Mouse (Mus musculus): ENCODE data around the gene Pbld2. TPM values are rescaled to one million over a fixed set of nuclear protein-coding genes. Genes with fewer than 3 reads are reported as not detected.
A peak's percentile ranks its signal among the peaks of the same experiment; 100 is the strongest.

Pbld2 gene
- polyA plus RNA-seq, 1 experiment from 2014 or later = 1.1 TPM

DNA sequence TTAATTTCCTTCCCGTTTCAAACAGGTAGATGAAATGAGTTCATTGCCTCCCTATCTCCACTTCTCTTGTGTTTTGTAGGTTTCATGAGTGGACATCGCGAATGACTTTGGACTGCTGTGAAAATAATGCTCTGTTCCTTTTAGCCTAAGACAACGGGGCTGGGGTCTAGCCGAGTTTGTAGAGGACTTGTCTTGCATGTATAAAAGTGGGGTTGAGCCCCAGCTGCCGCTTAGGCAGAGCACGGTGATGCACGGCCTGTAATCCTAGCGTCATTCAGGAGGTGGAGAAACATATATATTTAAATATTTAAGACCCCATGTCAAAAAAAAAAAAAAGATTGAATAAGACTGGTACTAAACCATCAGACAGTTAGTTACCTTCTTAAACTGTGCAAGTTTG lies 76.5 kb downstream of the Pbld2 start:
- peak overlapping the region; percentile 72 for H3K9ac ChIP-seq
- H3K27me3 ChIP-seq = peaks cover 47% of the 10 kb centered on the region
- H3K27ac ChIP-seq = no peak overlapping the region
- ATAC-seq (ENCODE audit: insufficient number of reproducible peaks, insufficient read depth, low FRiP score, low TSS enrichment, low read depth) = no peak
- H3K4me3 ChIP-seq = peak overlapping the region; percentile 56
- H3K4me2 ChIP-seq = peak overlapping the region; percentile 94
- no peaks in the 10 kb centered on the region for H3K36me3 ChIP-seq
- 9% methylated on average over 9 of the region's 9 CpGs for WGBS
- peaks cover 10% of the 10 kb centered on the region; the same call in 1 of the 2 replicates for H3K4me1 ChIP-seq
- no peaks in the 10 kb centered on the region for H3K9me3 ChIP-seq

Other genes with a start within 250 kb of the Pbld2 start
- gene Ccar1, start 232.0 kb upstream of the Pbld2 start, polyA plus RNA-seq (2015; fragmentation: Nextera tagmentation; extraction: Ambion mirVana) = 130 and 147 TPM in 2 replicates
- 26.6 and 30.4 TPM in 2 replicates for gene Tet1, start 115.3 kb upstream of the Pbld2 start, polyA plus RNA-seq (2015; fragmentation: Nextera tagmentation; extraction: Ambion mirVana)
- gene Slc25a16, start 103.7 kb upstream of the Pbld2 start, polyA plus RNA-seq (2015; fragmentation: Nextera tagmentation; extraction: Ambion mirVana) = 11.1 and 11.5 TPM in 2 replicates
- gene Dna2, start 77.3 kb upstream of the Pbld2 start, polyA plus RNA-seq (2015; fragmentation: Nextera tagmentation; extraction: Ambion mirVana) = 18.7 and 19.4 TPM in 2 replicates
- 35.3 and 42.6 TPM in 2 replicates for gene Rufy2, start 44.1 kb upstream of the Pbld2 start, polyA plus RNA-seq (2015; fragmentation: Nextera tagmentation; extraction: Ambion mirVana)
- 138 and 139 TPM in 2 replicates for gene Hnrnph3, start 98 bp upstream of the Pbld2 start, polyA plus RNA-seq (2015; fragmentation: Nextera tagmentation; extraction: Ambion mirVana)
- gene Pbld1, start 35.8 kb downstream of the Pbld2 start, polyA plus RNA-seq (2015; fragmentation: Nextera tagmentation; extraction: Ambion mirVana) = 1.8 and 1.9 TPM in 2 replicates
- gene Atoh7, start 75.3 kb downstream of the Pbld2 start, polyA plus RNA-seq (2015; fragmentation: Nextera tagmentation; extraction: Ambion mirVana) = not detected in 2 replicates
- gene Mypn, start 179.6 kb downstream of the Pbld2 start, polyA plus RNA-seq (2015; fragmentation: Nextera tagmentation; extraction: Ambion mirVana) = 0.14 and 0.18 TPM in 2 replicates
- 39.7 and 40.8 TPM in 2 replicates for gene Herc4, start 219.5 kb downstream of the Pbld2 start, polyA plus RNA-seq (2015; fragmentation: Nextera tagmentation; extraction: Ambion mirVana)